Mouse (Mus musculus): ENCODE results near the gene Hcar2. TPM values are rescaled to one million over a fixed set of nuclear protein-coding genes. Genes with fewer than 3 reads are reported as not detected.

Hcar2 gene
- polyA plus RNA-seq, 2 experiments, result 2.5 to 4.2 TPM

DNA sequence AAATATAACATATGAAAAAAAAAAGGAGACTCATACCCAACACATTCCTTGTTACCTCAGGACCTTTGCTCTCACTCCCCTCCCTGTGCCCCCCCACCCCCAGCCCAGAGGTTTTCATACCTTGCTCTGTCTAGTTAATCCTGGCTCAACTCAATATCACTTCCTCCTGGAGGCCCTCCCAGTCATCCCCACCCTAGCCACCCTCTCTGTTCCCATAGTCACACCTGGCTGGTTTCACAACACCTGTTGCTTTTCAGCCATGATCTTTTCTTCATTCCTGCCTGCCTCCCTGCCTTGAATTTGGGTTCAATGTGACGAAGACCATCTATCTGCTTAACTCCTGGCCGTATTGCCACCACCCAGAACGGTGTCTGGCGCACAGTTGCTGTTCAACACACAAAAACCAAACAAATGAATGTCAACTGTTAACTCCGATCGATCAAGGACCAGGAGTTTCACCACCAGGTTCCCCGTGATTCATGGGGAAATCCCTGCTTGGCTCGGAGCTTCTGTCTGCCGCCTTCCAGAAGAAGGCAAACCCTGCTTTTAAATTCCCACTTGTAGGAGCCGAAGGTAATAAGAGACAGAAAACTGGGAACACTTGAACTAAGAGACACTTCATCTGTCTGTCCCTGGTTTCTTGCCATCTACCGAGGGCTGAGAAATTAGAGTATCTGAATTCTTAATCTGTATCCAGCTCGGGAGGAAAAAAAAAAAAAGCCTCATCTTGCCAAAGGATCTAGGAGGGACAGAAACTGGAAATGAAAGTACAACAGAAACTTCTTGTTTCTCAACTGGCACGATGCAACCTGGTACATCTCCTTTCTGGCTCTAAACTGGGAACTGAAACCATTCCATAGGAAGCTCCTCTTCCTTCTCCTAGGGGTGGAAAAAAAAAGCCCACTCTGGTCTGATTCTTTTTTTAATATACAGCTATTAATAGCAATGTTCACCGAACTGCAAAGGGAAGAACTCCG is 2.6 kb downstream of the Hcar2 start:
- no peak overlapping the region for H3K4me2 ChIP-seq (replicated peaks; ENCODE audit: low read depth, low read length, severe bottlenecking)
- no peak for TF ChIP-seq POLR2A (IDR thresholded peaks at IDR 0.05; ENCODE audit: borderline replicate concordance, extremely low read depth, insufficient read depth, insufficient read length)
- 74% methylated on average over 15 of the region's 15 CpGs for WGBS

DNA sequence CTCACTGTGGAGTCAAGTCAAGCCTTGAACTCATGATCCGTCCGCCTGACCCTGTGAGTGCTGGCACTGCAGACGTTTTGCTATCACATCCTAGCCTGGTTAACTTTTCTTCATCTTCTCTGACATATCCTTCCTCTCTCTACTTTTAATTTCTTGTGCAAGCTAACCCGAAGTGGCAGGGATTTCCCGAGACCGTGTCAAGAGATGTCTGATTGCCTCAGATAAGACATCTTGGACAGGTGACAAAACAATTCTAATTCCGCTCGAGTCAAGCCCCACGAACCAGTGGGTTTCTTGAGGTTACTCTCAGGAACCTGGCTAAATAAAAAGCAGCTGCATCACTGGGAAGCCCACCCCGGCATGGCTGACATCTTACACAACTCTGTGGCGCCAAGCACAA is 6.5 kb downstream of the Hcar2 start:
- 71% methylated on average over 11 of the region's 11 CpGs for WGBS
- H3K27ac ChIP-seq (replicated peaks; ENCODE audit: low read depth, low read length), result no peak overlapping the region
- peaks cover 3% of the 10 kb centered on the region for H3K4me1 ChIP-seq (ENCODE audit: control insufficient read depth, insufficient read depth, low read length)
- TF ChIP-seq POLR2A (IDR thresholded peaks at IDR 0.05; ENCODE audit: borderline replicate concordance, extremely low read depth, insufficient read depth, insufficient read length), result no peak
- H3K27me3 ChIP-seq (ENCODE audit: control insufficient read depth, insufficient read depth, low read length), result no peaks in the 10 kb centered on the region
- H3K9me3 ChIP-seq (ENCODE audit: control insufficient read depth, low read length), result no peaks in the 10 kb centered on the region
- no peaks in the 10 kb centered on the region for H3K36me3 ChIP-seq (ENCODE audit: control insufficient read depth, insufficient read depth, low read length)
- no peak overlapping the region for H3K4me3 ChIP-seq (replicated peaks; ENCODE audit: low read length)
- H3K9ac ChIP-seq (ENCODE audit: low read depth, low read length, severe bottlenecking), result no peak overlapping the region
- no peak for DNase-seq (ENCODE audit: low spot score)
- no peak for ATAC-seq (ENCODE audit: low FRiP score, low read depth)
- no peak overlapping the region for H3K4me2 ChIP-seq (replicated peaks; ENCODE audit: low read depth, low read length, severe bottlenecking)

More for the DNA sequence above, 2.6 kb downstream of the Hcar2 start:
- DNase-seq (ENCODE audit: low spot score) (no peak), ATAC-seq (ENCODE audit: low FRiP score, low read depth) (no peak)
- no peaks in the 10 kb centered on the region for H3K36me3 ChIP-seq (ENCODE audit: control insufficient read depth, insufficient read depth, low read length)
- no peak overlapping the region for H3K4me3 ChIP-seq (replicated peaks; ENCODE audit: low read length)
- peaks cover 3% of the 10 kb centered on the region for H3K4me1 ChIP-seq (ENCODE audit: control insufficient read depth, insufficient read depth, low read length)
- no peak overlapping the region for H3K9ac ChIP-seq (ENCODE audit: low read depth, low read length, severe bottlenecking)
- no peaks in the 10 kb centered on the region for H3K9me3 ChIP-seq (ENCODE audit: control insufficient read depth, low read length)
- H3K27ac ChIP-seq (replicated peaks; ENCODE audit: low read depth, low read length), result no peak overlapping the region
- no peaks in the 10 kb centered on the region for H3K27me3 ChIP-seq (ENCODE audit: control insufficient read depth, insufficient read depth, low read length)

DNA sequence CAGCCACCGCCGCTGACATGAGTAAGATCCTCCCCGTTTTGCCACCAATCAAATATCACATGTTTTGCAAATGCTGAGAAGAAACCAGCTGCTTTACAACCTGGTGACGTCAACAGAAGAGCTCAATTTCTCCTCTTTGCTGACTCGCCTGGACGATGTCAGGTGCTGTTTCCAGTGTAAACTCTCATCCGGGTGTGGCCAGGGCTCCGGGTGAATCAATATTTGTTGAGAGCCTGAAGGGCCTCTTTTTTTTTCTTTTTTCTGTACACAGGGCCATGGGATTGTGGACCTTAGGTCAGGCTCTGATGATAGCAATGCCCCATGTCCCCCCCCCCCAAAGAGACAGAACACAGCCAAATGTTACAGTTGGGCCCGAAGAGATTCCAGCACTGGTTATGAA is 10.8 kb downstream of the Hcar2 start:
- no peaks in the 10 kb centered on the region for H3K36me3 ChIP-seq (ENCODE audit: control insufficient read depth, insufficient read depth, low read length)
- DNase-seq (ENCODE audit: low spot score), result no peak
- ATAC-seq (ENCODE audit: low FRiP score, low read depth), result no peak

DNA sequence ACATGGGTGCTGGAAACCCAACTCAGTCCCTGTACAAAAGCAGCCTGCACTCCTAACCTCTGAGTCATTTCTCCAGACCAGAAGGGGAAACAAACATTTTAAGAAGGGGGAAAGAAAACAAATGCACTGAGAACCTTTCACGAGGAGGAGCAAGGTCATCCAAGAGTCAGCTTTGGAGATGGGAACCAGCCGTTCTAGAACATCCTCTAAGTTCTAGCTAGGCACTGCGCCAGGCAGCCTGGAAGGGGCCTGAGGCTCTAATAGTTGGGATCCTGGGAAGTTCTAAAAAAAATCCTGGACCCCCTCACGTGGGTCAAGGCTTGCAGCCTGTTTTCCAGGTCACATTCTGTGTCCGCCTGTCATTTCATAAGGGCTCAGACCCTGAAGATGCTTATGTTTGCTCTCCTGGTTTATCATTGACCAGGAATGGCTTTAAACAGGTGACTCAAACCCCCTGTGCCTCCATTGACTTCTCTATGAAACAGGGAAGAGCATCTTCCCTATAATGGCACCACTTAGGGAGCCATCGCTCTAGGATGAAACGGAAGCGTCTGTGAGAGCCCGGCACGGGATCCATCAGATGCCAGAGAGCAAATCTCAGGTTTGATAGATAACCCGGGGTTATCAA is 11.3 kb downstream of the Hcar2 start:
- Histone ChIP-seq H3K9ac (ENCODE audit: low read depth, low read length, severe bottlenecking) (no peak overlapping the region), H3K4me1 (ENCODE audit: control insufficient read depth, insufficient read depth, low read length) (no peaks in the 10 kb centered on the region), H3K36me3 (ENCODE audit: control insufficient read depth, insufficient read depth, low read length) (no peaks in the 10 kb centered on the region), H3K9me3 (ENCODE audit: control insufficient read depth, low read length) (no peaks in the 10 kb centered on the region), H3K27ac (replicated peaks; ENCODE audit: low read depth, low read length) (no peak overlapping the region), H3K27me3 (ENCODE audit: control insufficient read depth, insufficient read depth, low read length) (no peaks in the 10 kb centered on the region), H3K4me3 (replicated peaks; ENCODE audit: low read length) (no peak overlapping the region), H3K4me2 (replicated peaks; ENCODE audit: low read depth, low read length, severe bottlenecking) (no peak overlapping the region)
- TF ChIP-seq POLR2A (IDR thresholded peaks at IDR 0.05; ENCODE audit: borderline replicate concordance, extremely low read depth, insufficient read depth, insufficient read length), result no peak
- ATAC-seq (ENCODE audit: low FRiP score, low read depth) (no peak), DNase-seq (ENCODE audit: low spot score) (no peak)
- WGBS, result 82% methylated on average over 11 of the region's 11 CpGs

More for the DNA sequence above, 10.8 kb downstream of the Hcar2 start:
- H3K27me3 ChIP-seq (ENCODE audit: control insufficient read depth, insufficient read depth, low read length), result no peaks in the 10 kb centered on the region
- no peak overlapping the region for H3K4me2 ChIP-seq (replicated peaks; ENCODE audit: low read depth, low read length, severe bottlenecking)
- no peak overlapping the region for H3K4me3 ChIP-seq (replicated peaks; ENCODE audit: low read length)
- H3K9ac ChIP-seq (ENCODE audit: low read depth, low read length, severe bottlenecking), result no peak overlapping the region
- 89% methylated on average over 9 of the region's 9 CpGs for WGBS
- peaks cover under 1% of the 10 kb centered on the region; the same call in 1 of the 2 replicates for H3K4me1 ChIP-seq (ENCODE audit: control insufficient read depth, insufficient read depth, low read length)
- H3K27ac ChIP-seq (replicated peaks; ENCODE audit: low read depth, low read length), result no peak overlapping the region
- no peak for TF ChIP-seq POLR2A (IDR thresholded peaks at IDR 0.05; ENCODE audit: borderline replicate concordance, extremely low read depth, insufficient read depth, insufficient read length)
- no peaks in the 10 kb centered on the region for H3K9me3 ChIP-seq (ENCODE audit: control insufficient read depth, low read length)

DNA sequence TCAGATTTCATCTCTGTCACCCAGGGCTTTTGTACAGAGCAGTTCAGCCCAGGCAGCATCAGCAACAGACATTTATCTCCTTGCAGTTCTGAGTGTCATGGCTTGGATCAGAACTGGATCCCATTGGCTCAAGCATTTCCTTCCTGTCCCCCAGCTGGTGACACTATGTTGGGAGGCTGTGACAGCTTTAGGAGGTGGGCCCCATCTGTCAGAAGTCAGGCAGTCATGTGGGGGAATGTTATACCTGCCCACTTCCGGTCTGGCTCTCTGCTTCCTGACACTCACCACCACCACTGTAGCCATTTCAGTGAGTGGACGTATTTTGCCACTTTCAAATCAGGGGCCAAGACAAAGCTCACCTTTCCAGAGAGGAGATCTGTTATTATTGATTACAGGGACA is 13.9 kb downstream of the Hcar2 start:
- Histone ChIP-seq H3K27ac (replicated peaks; ENCODE audit: low read depth, low read length) (no peak overlapping the region), H3K27me3 (ENCODE audit: control insufficient read depth, insufficient read depth, low read length) (no peaks in the 10 kb centered on the region), H3K36me3 (ENCODE audit: control insufficient read depth, insufficient read depth, low read length) (no peaks in the 10 kb centered on the region), H3K4me2 (replicated peaks; ENCODE audit: low read depth, low read length, severe bottlenecking) (no peak overlapping the region), H3K9ac (ENCODE audit: low read depth, low read length, severe bottlenecking) (no peak overlapping the region), H3K9me3 (ENCODE audit: control insufficient read depth, low read length) (no peaks in the 10 kb centered on the region), H3K4me1 (ENCODE audit: control insufficient read depth, insufficient read depth, low read length) (no peaks in the 10 kb centered on the region), H3K4me3 (replicated peaks; ENCODE audit: low read length) (no peak overlapping the region)
- no peak for TF ChIP-seq POLR2A (IDR thresholded peaks at IDR 0.05; ENCODE audit: borderline replicate concordance, extremely low read depth, insufficient read depth, insufficient read length)
- WGBS, result 38% methylated on average over 2 of the region's 2 CpGs
- ATAC-seq (ENCODE audit: low FRiP score, low read depth), result no peak
- no peak for DNase-seq (ENCODE audit: low spot score)

Data from limb, embryonic 14.5 days (tissue).